Mouse (Mus musculus): ENCODE data around the gene Ccnt1.

DNA sequence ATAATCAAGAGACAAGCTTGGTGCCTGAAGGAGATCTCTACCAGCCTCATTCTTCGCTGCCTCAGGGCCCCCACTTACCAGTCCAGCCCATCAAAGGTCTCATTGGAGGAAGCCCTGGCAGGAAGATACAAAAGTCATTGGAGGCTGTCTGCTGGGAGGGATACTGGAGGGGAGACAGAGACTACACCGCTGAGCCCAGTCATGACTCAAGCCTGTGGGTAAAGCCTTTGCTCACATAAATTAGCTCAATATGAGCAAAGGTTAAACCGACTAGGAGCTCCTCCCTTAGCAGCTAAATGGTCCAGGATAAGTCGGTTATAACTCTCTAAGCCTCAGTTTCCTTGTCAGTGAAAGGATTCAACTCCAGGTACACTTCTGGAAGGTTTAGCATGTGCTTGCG is 24.3 kb upstream of the Ccnt1 start:
- TF ChIP-seq CTCF (IDR thresholded peaks at IDR 0.05; ENCODE audit: low read depth, low read length) = no peak
- no peak for TF ChIP-seq POLR2A (IDR thresholded peaks at IDR 0.05; ENCODE audit: insufficient read depth, low read length)
- TF ChIP-seq EP300 (IDR thresholded peaks at IDR 0.05; ENCODE audit: insufficient read depth, low read depth, low read length) = no peak

Measured in ES-Bruce4 (cell line).